Mouse (Mus musculus): ENCODE measurements around the gene Relb. TPM values are rescaled to one million over a fixed set of nuclear protein-coding genes. Genes with fewer than 3 reads are reported as not detected.
A peak's percentile ranks its signal among the peaks of the same experiment; 100 is the strongest.

The Relb gene
- polyA plus RNA-seq, 1 experiment from 2014 or later, result 7.3 TPM

- Histone ChIP-seq H3K4me2 (ENCODE audit: low read depth, low read length) (no peak overlapping the region), H3K36me3 (ENCODE audit: control insufficient read depth, insufficient read depth, low read length) (no peaks in the 10 kb centered on the region), H3K9me3 (ENCODE audit: control insufficient read depth, low read length) (no peaks in the 10 kb centered on the region), H3K4me3 (ENCODE audit: low read depth, low read length) (no peak overlapping the region), H3K4me1 (ENCODE audit: control insufficient read depth, insufficient read depth, low read length) (peaks cover 16% of the 10 kb centered on the region), H3K27me3 (ENCODE audit: control insufficient read depth, insufficient read depth, low read length) (no peaks in the 10 kb centered on the region), H3K27ac (ENCODE audit: low read depth, low read length) (no peak overlapping the region), H3K9ac (replicated peaks; ENCODE audit: low read depth, low read length) (no peak overlapping the region)
- no peak for ATAC-seq (ENCODE audit: low read depth)
- 63% methylated on average over 3 of the region's 3 CpGs for WGBS
Measured at GRCm38 (mm10) chr7:19666750-19667149, 37.5 kb upstream of the Relb start.

- H3K4me2 ChIP-seq (ENCODE audit: low read depth, low read length), result peak within 1 kb of the TSS; percentile 90
- H3K4me3 ChIP-seq (ENCODE audit: low read depth, low read length), result peak within 1 kb of the TSS; percentile 99
- no peaks in the 10 kb centered on the region for H3K9me3 ChIP-seq (ENCODE audit: control insufficient read depth, low read length)
- H3K36me3 ChIP-seq (ENCODE audit: control insufficient read depth, insufficient read depth, low read length), result no peaks in the 10 kb centered on the region
- peaks cover 16% of the 10 kb centered on the region for H3K4me1 ChIP-seq (ENCODE audit: control insufficient read depth, insufficient read depth, low read length)
- H3K27me3 ChIP-seq (ENCODE audit: control insufficient read depth, insufficient read depth, low read length), result no peaks in the 10 kb centered on the region
- peak; percentile 84 for ATAC-seq (ENCODE audit: low read depth)
- under 1% methylated on average over 57 of the region's 63 CpGs for WGBS
- peak within 1 kb of the TSS; percentile 94 for H3K9ac ChIP-seq (replicated peaks; ENCODE audit: low read depth, low read length)
- H3K27ac ChIP-seq (ENCODE audit: low read depth, low read length), result peak within 1 kb of the TSS; percentile 91
Measured at GRCm38 (mm10) chr7:19664955-19665841, 36.0 kb upstream of the Relb start, which contains the start of gene Clptm1. Gene Clptm1 (minus strand): TSS chr7:19665033.

GRCm38 (mm10) chr7:19664455-19664954, 35.3 kb upstream of the Relb start:
- Histone ChIP-seq H3K9me3 (ENCODE audit: control insufficient read depth, low read length) (no peaks in the 10 kb centered on the region), H3K4me2 (ENCODE audit: low read depth, low read length) (peak overlapping the region; percentile 90), H3K4me1 (ENCODE audit: control insufficient read depth, insufficient read depth, low read length) (peaks cover 16% of the 10 kb centered on the region), H3K27ac (ENCODE audit: low read depth, low read length) (peak overlapping the region; percentile 91), H3K27me3 (ENCODE audit: control insufficient read depth, insufficient read depth, low read length) (no peaks in the 10 kb centered on the region), H3K4me3 (ENCODE audit: low read depth, low read length) (peak overlapping the region; percentile 99), H3K36me3 (ENCODE audit: control insufficient read depth, insufficient read depth, low read length) (no peaks in the 10 kb centered on the region), H3K9ac (replicated peaks; ENCODE audit: low read depth, low read length) (peak overlapping the region; percentile 94)
- WGBS, result under 1% methylated on average over 36 of the region's 37 CpGs
- peak; percentile 59 for ATAC-seq (ENCODE audit: low read depth)

GRCm38 (mm10) chr7:19663940-19664339, 34.7 kb upstream of the Relb start:
- Histone ChIP-seq H3K9ac (replicated peaks; ENCODE audit: low read depth, low read length) (peak overlapping the region; percentile 94), H3K4me1 (ENCODE audit: control insufficient read depth, insufficient read depth, low read length) (peaks cover 16% of the 10 kb centered on the region), H3K27me3 (ENCODE audit: control insufficient read depth, insufficient read depth, low read length) (no peaks in the 10 kb centered on the region), H3K4me3 (ENCODE audit: low read depth, low read length) (peak overlapping the region; percentile 99), H3K9me3 (ENCODE audit: control insufficient read depth, low read length) (no peaks in the 10 kb centered on the region), H3K4me2 (ENCODE audit: low read depth, low read length) (peak overlapping the region; percentile 90), H3K27ac (ENCODE audit: low read depth, low read length) (no peak overlapping the region), H3K36me3 (ENCODE audit: control insufficient read depth, insufficient read depth, low read length) (no peaks in the 10 kb centered on the region)
- 20% methylated on average over 8 of the region's 8 CpGs for WGBS
- peak; percentile 6 for ATAC-seq (ENCODE audit: low read depth)

GRCm38 (mm10) chr7:19652614-19653013, 23.4 kb upstream of the Relb start:
- Histone ChIP-seq H3K4me2 (ENCODE audit: low read depth, low read length) (no peak overlapping the region), H3K4me3 (ENCODE audit: low read depth, low read length) (no peak overlapping the region), H3K36me3 (ENCODE audit: control insufficient read depth, insufficient read depth, low read length) (peaks cover 36% of the 10 kb centered on the region), H3K9ac (replicated peaks; ENCODE audit: low read depth, low read length) (no peak overlapping the region), H3K27ac (ENCODE audit: low read depth, low read length) (no peak overlapping the region), H3K4me1 (ENCODE audit: control insufficient read depth, insufficient read depth, low read length) (no peaks in the 10 kb centered on the region), H3K9me3 (ENCODE audit: control insufficient read depth, low read length) (no peaks in the 10 kb centered on the region), H3K27me3 (ENCODE audit: control insufficient read depth, insufficient read depth, low read length) (no peaks in the 10 kb centered on the region)
- 98% methylated on average over 2 of the region's 2 CpGs for WGBS
- ATAC-seq (ENCODE audit: low read depth), result no peak

GRCm38 (mm10) chr7:19651063-19651786, 22.0 kb upstream of the Relb start:
- no peaks in the 10 kb centered on the region for H3K4me1 ChIP-seq (ENCODE audit: control insufficient read depth, insufficient read depth, low read length)
- 97% methylated on average over 6 of the region's 6 CpGs for WGBS
- ATAC-seq (ENCODE audit: low read depth), result no peak

GRCm38 (mm10) chr7:19641223-19641622, 12.0 kb upstream of the Relb start:
- Histone ChIP-seq H3K27ac (ENCODE audit: low read depth, low read length) (no peak overlapping the region), H3K36me3 (ENCODE audit: control insufficient read depth, insufficient read depth, low read length) (peaks cover 76% of the 10 kb centered on the region), H3K4me1 (ENCODE audit: control insufficient read depth, insufficient read depth, low read length) (no peaks in the 10 kb centered on the region), H3K4me2 (ENCODE audit: low read depth, low read length) (no peak overlapping the region), H3K4me3 (ENCODE audit: low read depth, low read length) (no peak overlapping the region), H3K27me3 (ENCODE audit: control insufficient read depth, insufficient read depth, low read length) (no peaks in the 10 kb centered on the region), H3K9ac (replicated peaks; ENCODE audit: low read depth, low read length) (no peak overlapping the region), H3K9me3 (ENCODE audit: control insufficient read depth, low read length) (no peaks in the 10 kb centered on the region)
- no peak for ATAC-seq (ENCODE audit: low read depth)
- WGBS, result 92% methylated on average over 4 of the region's 4 CpGs

More at GRCm38 (mm10) chr7:19651063-19651786, 22.0 kb upstream of the Relb start:
- Histone ChIP-seq H3K36me3 (ENCODE audit: control insufficient read depth, insufficient read depth, low read length) (peaks cover 40% of the 10 kb centered on the region), H3K4me3 (ENCODE audit: low read depth, low read length) (no peak overlapping the region), H3K27ac (ENCODE audit: low read depth, low read length) (no peak overlapping the region), H3K4me2 (ENCODE audit: low read depth, low read length) (no peak overlapping the region), H3K9ac (replicated peaks; ENCODE audit: low read depth, low read length) (no peak overlapping the region), H3K27me3 (ENCODE audit: control insufficient read depth, insufficient read depth, low read length) (no peaks in the 10 kb centered on the region), H3K9me3 (ENCODE audit: control insufficient read depth, low read length) (no peaks in the 10 kb centered on the region)

GRCm38 (mm10) chr7:19635074-19635827, 6.0 kb upstream of the Relb start:
- no peaks in the 10 kb centered on the region for H3K4me1 ChIP-seq (ENCODE audit: control insufficient read depth, insufficient read depth, low read length)
- ATAC-seq (ENCODE audit: low read depth), result no peak

More at GRCm38 (mm10) chr7:19635074-19635827, 6.0 kb upstream of the Relb start:
- 94% methylated on average over 11 of the region's 11 CpGs for WGBS
- H3K27ac ChIP-seq (ENCODE audit: low read depth, low read length), result no peak overlapping the region
- no peaks in the 10 kb centered on the region for H3K27me3 ChIP-seq (ENCODE audit: control insufficient read depth, insufficient read depth, low read length)
- no peak overlapping the region for H3K4me2 ChIP-seq (ENCODE audit: low read depth, low read length)
- H3K9ac ChIP-seq (replicated peaks; ENCODE audit: low read depth, low read length), result no peak overlapping the region
- peaks cover 55% of the 10 kb centered on the region for H3K36me3 ChIP-seq (ENCODE audit: control insufficient read depth, insufficient read depth, low read length)
- H3K9me3 ChIP-seq (ENCODE audit: control insufficient read depth, low read length), result no peaks in the 10 kb centered on the region
- no peak overlapping the region for H3K4me3 ChIP-seq (ENCODE audit: low read depth, low read length)
